In genomic region chr11:6178673-6179166, GRCm38 (mm10) we compare ENCODE assay signal across 8 mouse cellular contexts. TPM values are rescaled to one million over a fixed set of nuclear protein-coding genes. Genes with fewer than 3 reads are reported as not detected.
DNase-seq lines count a peak whose midpoint lies in the region; ATAC-seq lines count a peak whose summit lies in the region.

No protein-coding gene starts in this region.

- H3K4me2 ChIP-seq in midbrain, embryonic 14.5 days (ENCODE audit: low read length): no peak overlapping the region
- no peak overlapping the region for H3K4me2 ChIP-seq in midbrain, embryonic 13.5 days (replicated peaks)

- H3K4me3 ChIP-seq in midbrain, embryonic 10.5 days: no peak overlapping the region
- no peak overlapping the region for H3K4me3 ChIP-seq in midbrain, embryonic 14.5 days (replicated peaks; ENCODE audit: low read depth, low read length)
- H3K4me3 ChIP-seq in midbrain, embryonic 13.5 days (replicated peaks): no peak overlapping the region

- H3K9ac ChIP-seq in midbrain, embryonic 14.5 days (replicated peaks; ENCODE audit: low read length): no peak overlapping the region
- H3K9ac ChIP-seq in midbrain, embryonic 13.5 days (replicated peaks): no peak overlapping the region

- peak; percentile 9 for DNase-seq in embryo, embryonic 10 days (ENCODE audit: low spot score)
- DNase-seq in embryo, embryonic 11 days: no peak
- DNase-seq in midbrain, embryonic 10.5 days (ENCODE audit: low spot score): peak; percentile 29
- DNase-seq in midbrain, embryonic 14.5 days: no peak
- peak; percentile 48 for DNase-seq in heart, postnatal 10 days
- DNase-seq in cerebellum, adult 8-10 months: no peak

- H3K27ac ChIP-seq in midbrain, embryonic 10.5 days (replicated peaks): peak overlapping the region; percentile 76
- H3K27ac ChIP-seq in midbrain, embryonic 14.5 days (replicated peaks; ENCODE audit: low read depth, low read length): no peak overlapping the region
- H3K27ac ChIP-seq in midbrain, embryonic 13.5 days: peak overlapping the region; percentile 32; the same call in 1 of the 2 replicates

- H3K36me3 ChIP-seq in midbrain, embryonic 10.5 days: no peaks in the 10 kb centered on the region
- H3K36me3 ChIP-seq in midbrain, embryonic 14.5 days (ENCODE audit: control insufficient read depth, insufficient read depth, low read length): no peaks in the 10 kb centered on the region
- no peaks in the 10 kb centered on the region for H3K36me3 ChIP-seq in midbrain, embryonic 13.5 days

- ATAC-seq in midbrain, embryonic 14.5 days (ENCODE audit: low FRiP score, low TSS enrichment): no peak
- ATAC-seq in midbrain, embryonic 13.5 days: 0 out of 2 replicates have a peak, but pooled peaks have one; percentile 14
- ATAC-seq in cerebellum, adult (ENCODE audit: insufficient number of reproducible peaks, low FRiP score, low TSS enrichment): no peak

- intact Hi-C loops in heart, postnatal 10 days (cut with DNase I): no loop called here

- H3K9me3 ChIP-seq in midbrain, embryonic 10.5 days (replicated peaks): no peaks in the 10 kb centered on the region
- no peaks in the 10 kb centered on the region for H3K9me3 ChIP-seq in midbrain, embryonic 14.5 days (ENCODE audit: control insufficient read depth, low read length)
- no peaks in the 10 kb centered on the region for H3K9me3 ChIP-seq in midbrain, embryonic 13.5 days

- WGBS in midbrain, embryonic 10.5 days: 16% methylated on average over 2 of the region's 2 CpGs
- WGBS in midbrain, embryonic 14.5 days: 10% methylated on average over 2 of the region's 2 CpGs
- WGBS in midbrain, embryonic 13.5 days: 8% methylated on average over 2 of the region's 2 CpGs

- H3K4me1 ChIP-seq in midbrain, embryonic 10.5 days: peaks cover 52% of the 10 kb centered on the region
- peaks cover 16% of the 10 kb centered on the region for H3K4me1 ChIP-seq in midbrain, embryonic 14.5 days (ENCODE audit: control insufficient read depth, insufficient read depth, low read length)
- H3K4me1 ChIP-seq in midbrain, embryonic 13.5 days (replicated peaks): peaks cover 47% of the 10 kb centered on the region

- no peaks in the 10 kb centered on the region for H3K27me3 ChIP-seq in midbrain, embryonic 10.5 days (ENCODE audit: low read depth, poor library complexity, severe bottlenecking)
- H3K27me3 ChIP-seq in midbrain, embryonic 14.5 days (ENCODE audit: control insufficient read depth, insufficient read depth, low read length): no peaks in the 10 kb centered on the region
- H3K27me3 ChIP-seq in midbrain, embryonic 13.5 days: no peaks in the 10 kb centered on the region

RNA-seq across cellular contexts. Expression of gene A730071L15Rik, which starts 21.1 kb away (rescaled TPM):
- 0.37 and 0.84 TPM in 2 replicates for polyA plus RNA-seq in midbrain, embryonic 10.5 days (2016; fragmentation: Nextera tagmentation; extraction: Ambion mirVana)
- 0.74 and 1.1 TPM in 2 replicates for polyA plus RNA-seq in midbrain, embryonic 14.5 days (2014; fragmentation: Nextera tagmentation; extraction: Ambion mirVana)
- under 1 TPM in 1 of 2 experiments, not detected in 1; 0.26 TPM for total RNA-seq in heart, postnatal 10 days (2021)
- 0.59 and 1.0 TPM in 2 replicates for polyA plus RNA-seq in midbrain, embryonic 13.5 days (2015; fragmentation: Nextera tagmentation; extraction: Ambion mirVana)

RNA-seq across cellular contexts. Expression of gene Nudcd3, which starts 21.5 kb away (rescaled TPM):
- polyA plus RNA-seq in midbrain, embryonic 10.5 days (2016; fragmentation: Nextera tagmentation; extraction: Ambion mirVana): 52.0 and 53.7 TPM in 2 replicates
- 56.9 and 57.8 TPM in 2 replicates for polyA plus RNA-seq in midbrain, embryonic 14.5 days (2014; fragmentation: Nextera tagmentation; extraction: Ambion mirVana)
- total RNA-seq in heart, postnatal 10 days (2021): 10 to 100 TPM; 65.7 to 68.2 TPM
- polyA plus RNA-seq in midbrain, embryonic 13.5 days (2015; fragmentation: Nextera tagmentation; extraction: Ambion mirVana): 62.7 and 65.7 TPM in 2 replicates

RNA-seq across cellular contexts. Expression of gene Npc1l1, which starts 51.2 kb away (rescaled TPM):
- polyA plus RNA-seq in midbrain, embryonic 10.5 days (2016; fragmentation: Nextera tagmentation; extraction: Ambion mirVana): not detected in 2 replicates
- not detected in 2 replicates for polyA plus RNA-seq in midbrain, embryonic 14.5 days (2014; fragmentation: Nextera tagmentation; extraction: Ambion mirVana)
- not detected for total RNA-seq in heart, postnatal 10 days (2021)
- polyA plus RNA-seq in midbrain, embryonic 13.5 days (2015; fragmentation: Nextera tagmentation; extraction: Ambion mirVana): 0.05 TPM in 1 of 2 replicates, not detected in the other

Comparison
In these comparisons a context has a peak if more than half of its experiments do, and no peak if none do; other contexts are left out.
1. DNase-seq: peak in embryo, embryonic 10 days (single experiment), midbrain, embryonic 10.5 days (single experiment) and heart, postnatal 10 days (2 of 2); none in embryo, embryonic 11 days (single experiment), midbrain, embryonic 14.5 days (single experiment) and cerebellum, adult 8-10 months (single experiment).